Mouse (Mus musculus): Measurements from ENCODE around the gene Slfn9. TPM values are rescaled to one million over a fixed set of nuclear protein-coding genes. Genes with fewer than 3 reads are reported as not detected.
A peak's percentile ranks its signal among the peaks of the same experiment; 100 is the strongest.
"Not testable (repeated sequence)": the region's sequence is repeated elsewhere in the genome, so short reads cannot be mapped to it uniquely, and the experiment has no call there.

Slfn9 gene
- 0.94 TPM for polyA plus RNA-seq (2012; fragmentation: generic; extraction: Trizol)
- long read RNA-seq, experiment 1, partial matches to known transcripts = 0 of 1 reads
- long read RNA-seq, experiment 1, other reads (novel, unspliced or antisense) = 1 of 1 reads
- long read RNA-seq, experiment 2, transcript Slfn9-203 (5 exons, 2,128 nt) = major isoform, 19 of 24 reads
- long read RNA-seq, experiment 2, partial matches to known transcripts = 2 of 24 reads
- long read RNA-seq, experiment 2, other reads (novel, unspliced or antisense) = 3 of 24 reads

- Histone ChIP-seq H3K27me3 (ENCODE audit: control insufficient read depth, insufficient read depth, insufficient read length) (no peaks in the 10 kb centered on the region), H3K36me3 (ENCODE audit: control insufficient read depth, insufficient read depth) (no peaks in the 10 kb centered on the region), H3K4me3 (ENCODE audit: insufficient read depth, poor library complexity, severe bottlenecking) (peak within 1 kb of the TSS; percentile 11), H3ac (ENCODE audit: control insufficient read depth, insufficient read length, low read depth) (peak within 1 kb of the TSS; percentile 30), H3K79me2 (ENCODE audit: control insufficient read depth, insufficient read depth) (no peaks in the 10 kb centered on the region), H3K79me3 (ENCODE audit: low read depth) (no peaks in the 10 kb centered on the region)
- TF ChIP-seq MYOG (IDR thresholded peaks at IDR 0.05; ENCODE audit: control insufficient read depth, extremely low read depth, insufficient read length) = no peak
- TF ChIP-seq CTCF (IDR thresholded peaks at IDR 0.05; ENCODE audit: control insufficient read depth, insufficient read depth, insufficient read length) = no peak
- TF ChIP-seq CEBPB (IDR thresholded peaks at IDR 0.05; ENCODE audit: low read depth) = no peak
- TF ChIP-seq MAX (IDR thresholded peaks at IDR 0.05) = no peak
- no peak for TF ChIP-seq FOSL1 (IDR thresholded peaks at IDR 0.05; ENCODE audit: insufficient read depth, low read length, poor library complexity, severe bottlenecking)
- no peak for TF ChIP-seq MYOD1 (IDR thresholded peaks at IDR 0.05; ENCODE audit: control insufficient read depth, insufficient read length, low read depth)
- TF ChIP-seq USF1 (IDR thresholded peaks at IDR 0.05; ENCODE audit: low read depth) = no peak
Observed at GRCm38 (mm10) chr11:82991469-82992166, at the start of gene Slfn9. Gene Slfn9, minus strand, starts transcription at chr11:82991830.

DNA sequence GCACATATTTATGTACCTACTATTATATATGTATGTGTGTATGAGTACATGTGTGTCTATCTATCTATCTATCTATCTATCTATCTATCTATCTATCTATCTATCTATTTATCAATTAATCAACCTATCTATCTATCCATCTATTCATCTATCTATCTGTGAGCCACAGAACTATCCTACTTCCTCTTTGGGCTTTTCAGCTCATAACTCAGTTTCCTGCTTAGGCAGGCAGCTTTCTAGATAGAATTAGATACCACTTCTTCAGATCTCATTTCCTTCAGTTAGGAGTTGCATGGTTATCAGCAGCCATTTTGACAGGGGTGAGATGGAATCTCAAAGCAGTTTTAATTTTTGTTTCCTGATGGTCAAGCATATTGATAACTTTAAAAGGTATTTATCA lies 49.4 kb upstream of the Slfn9 start:
- no peak overlapping the region for H3ac ChIP-seq (ENCODE audit: control insufficient read depth, insufficient read length, low read depth)
- no peak overlapping the region for H3K4me3 ChIP-seq (ENCODE audit: insufficient read depth, poor library complexity, severe bottlenecking)
- no peaks in the 10 kb centered on the region for H3K79me3 ChIP-seq (ENCODE audit: low read depth)
- no peaks in the 10 kb centered on the region for H3K79me2 ChIP-seq (ENCODE audit: control insufficient read depth, insufficient read depth)
- no peaks in the 10 kb centered on the region for H3K36me3 ChIP-seq (ENCODE audit: control insufficient read depth, insufficient read depth)
- H3K27me3 ChIP-seq (ENCODE audit: control insufficient read depth, insufficient read depth, insufficient read length) = no peaks in the 10 kb centered on the region
- TF ChIP-seq MAX (IDR thresholded peaks at IDR 0.05) (no peak), USF1 (IDR thresholded peaks at IDR 0.05; ENCODE audit: low read depth) (no peak), MYOD1 (IDR thresholded peaks at IDR 0.05; ENCODE audit: control insufficient read depth, insufficient read length, low read depth) (no peak), CTCF (IDR thresholded peaks at IDR 0.05; ENCODE audit: control insufficient read depth, insufficient read depth, insufficient read length) (no peak), CEBPB (IDR thresholded peaks at IDR 0.05; ENCODE audit: low read depth) (no peak), FOSL1 (IDR thresholded peaks at IDR 0.05; ENCODE audit: insufficient read depth, low read length, poor library complexity, severe bottlenecking) (no peak), MYOG (IDR thresholded peaks at IDR 0.05; ENCODE audit: control insufficient read depth, extremely low read depth, insufficient read length) (no peak)

GRCm38 (mm10) chr11:83040325-83040724 lies 48.7 kb upstream of the Slfn9 start:
- Histone ChIP-seq H3ac (ENCODE audit: control insufficient read depth, insufficient read length, low read depth) (no peak overlapping the region), H3K36me3 (ENCODE audit: control insufficient read depth, insufficient read depth) (no peaks in the 10 kb centered on the region), H3K79me2 (ENCODE audit: control insufficient read depth, insufficient read depth) (no peaks in the 10 kb centered on the region), H3K4me3 (ENCODE audit: insufficient read depth, poor library complexity, severe bottlenecking) (no peak overlapping the region), H3K27me3 (ENCODE audit: control insufficient read depth, insufficient read depth, insufficient read length) (no peaks in the 10 kb centered on the region), H3K79me3 (ENCODE audit: low read depth) (no peaks in the 10 kb centered on the region)
- no peak for TF ChIP-seq MAX (IDR thresholded peaks at IDR 0.05)
- no peak for TF ChIP-seq CTCF (IDR thresholded peaks at IDR 0.05; ENCODE audit: control insufficient read depth, insufficient read depth, insufficient read length)
- no peak for TF ChIP-seq MYOD1 (IDR thresholded peaks at IDR 0.05; ENCODE audit: control insufficient read depth, insufficient read length, low read depth)
- TF ChIP-seq MYOG (IDR thresholded peaks at IDR 0.05; ENCODE audit: control insufficient read depth, extremely low read depth, insufficient read length) = no peak
- TF ChIP-seq CEBPB (IDR thresholded peaks at IDR 0.05; ENCODE audit: low read depth) = no peak
- no peak for TF ChIP-seq USF1 (IDR thresholded peaks at IDR 0.05; ENCODE audit: low read depth)
- no peak for TF ChIP-seq FOSL1 (IDR thresholded peaks at IDR 0.05; ENCODE audit: insufficient read depth, low read length, poor library complexity, severe bottlenecking)

GRCm38 (mm10) chr11:83039796-83040195 lies 48.2 kb upstream of the Slfn9 start:
- Histone ChIP-seq H3K4me3 (ENCODE audit: insufficient read depth, poor library complexity, severe bottlenecking) (no peak overlapping the region), H3ac (ENCODE audit: control insufficient read depth, insufficient read length, low read depth) (no peak overlapping the region), H3K36me3 (ENCODE audit: control insufficient read depth, insufficient read depth) (no peaks in the 10 kb centered on the region), H3K79me2 (ENCODE audit: control insufficient read depth, insufficient read depth) (no peaks in the 10 kb centered on the region), H3K27me3 (ENCODE audit: control insufficient read depth, insufficient read depth, insufficient read length) (no peaks in the 10 kb centered on the region), H3K79me3 (ENCODE audit: low read depth) (no peaks in the 10 kb centered on the region)
- TF ChIP-seq MAX (IDR thresholded peaks at IDR 0.05) = no peak
- no peak for TF ChIP-seq MYOD1 (IDR thresholded peaks at IDR 0.05; ENCODE audit: control insufficient read depth, insufficient read length, low read depth)
- TF ChIP-seq FOSL1 (IDR thresholded peaks at IDR 0.05; ENCODE audit: insufficient read depth, low read length, poor library complexity, severe bottlenecking) = no peak

- Histone ChIP-seq H3K79me3 (ENCODE audit: low read depth) (no peaks in the 10 kb centered on the region), H3ac (ENCODE audit: control insufficient read depth, insufficient read length, low read depth) (no peak overlapping the region), H3K36me3 (ENCODE audit: control insufficient read depth, insufficient read depth) (no peaks in the 10 kb centered on the region), H3K79me2 (ENCODE audit: control insufficient read depth, insufficient read depth) (no peaks in the 10 kb centered on the region), H3K27me3 (ENCODE audit: control insufficient read depth, insufficient read depth, insufficient read length) (no peaks in the 10 kb centered on the region), H3K4me3 (ENCODE audit: insufficient read depth, poor library complexity, severe bottlenecking) (no peak overlapping the region)
- TF ChIP-seq CEBPB (IDR thresholded peaks at IDR 0.05; ENCODE audit: low read depth) (no peak), MAX (IDR thresholded peaks at IDR 0.05) (no peak), FOSL1 (IDR thresholded peaks at IDR 0.05; ENCODE audit: insufficient read depth, low read length, poor library complexity, severe bottlenecking) (no peak), CTCF (IDR thresholded peaks at IDR 0.05; ENCODE audit: control insufficient read depth, insufficient read depth, insufficient read length) (no peak), MYOD1 (IDR thresholded peaks at IDR 0.05; ENCODE audit: control insufficient read depth, insufficient read length, low read depth) (no peak)
Observed at GRCm38 (mm10) chr11:83039156-83039555, 47.5 kb upstream of the Slfn9 start.

DNA sequence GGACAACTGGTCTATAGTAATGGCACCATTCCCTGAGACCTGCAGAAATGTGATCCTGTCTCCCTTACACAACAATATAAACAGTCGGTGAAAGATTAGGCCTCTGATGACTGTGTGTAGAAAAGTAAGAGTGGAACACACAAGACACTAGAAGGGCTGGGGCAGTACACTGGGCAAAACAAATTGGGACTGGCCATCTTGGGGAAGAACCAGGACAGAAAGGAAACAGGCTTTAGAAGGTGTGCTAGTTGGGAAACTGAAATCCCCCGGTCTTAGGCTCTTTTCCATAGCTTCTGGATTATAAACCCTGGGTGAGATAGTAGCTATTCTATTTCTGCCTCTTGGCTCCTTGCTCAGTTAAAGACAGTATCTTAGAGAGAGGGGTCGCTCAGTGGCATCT lies 47.1 kb upstream of the Slfn9 start:
- H3K36me3 ChIP-seq (ENCODE audit: control insufficient read depth, insufficient read depth); H3ac ChIP-seq (ENCODE audit: control insufficient read depth, insufficient read length, low read depth); H3K79me3 ChIP-seq (ENCODE audit: low read depth); H3K4me3 ChIP-seq (ENCODE audit: insufficient read depth, poor library complexity, severe bottlenecking); H3K27me3 ChIP-seq (ENCODE audit: control insufficient read depth, insufficient read depth, insufficient read length); H3K79me2 ChIP-seq (ENCODE audit: control insufficient read depth, insufficient read depth): not testable (repeated sequence)

Measured in C2C12 (cell line).